Mouse (Mus musculus) erythroblast, embryonic 14.5 days (primary cell): ENCODE data around the gene Pck1.

Experiments
- GATA1 ChIP-seq: IDR thresholded peaks from 2 replicates; pipeline ENCODE4 v1.6.1; 2012; ENCODE audit warnings: low read length, inconsistent platforms, mixed read lengths
- TAL1 ChIP-seq: IDR thresholded peaks from 3 replicates; pipeline ENCODE4 v1.6.1; 2012; ENCODE audit warnings: low read length, inconsistent platforms, mixed read lengths

DNA sequence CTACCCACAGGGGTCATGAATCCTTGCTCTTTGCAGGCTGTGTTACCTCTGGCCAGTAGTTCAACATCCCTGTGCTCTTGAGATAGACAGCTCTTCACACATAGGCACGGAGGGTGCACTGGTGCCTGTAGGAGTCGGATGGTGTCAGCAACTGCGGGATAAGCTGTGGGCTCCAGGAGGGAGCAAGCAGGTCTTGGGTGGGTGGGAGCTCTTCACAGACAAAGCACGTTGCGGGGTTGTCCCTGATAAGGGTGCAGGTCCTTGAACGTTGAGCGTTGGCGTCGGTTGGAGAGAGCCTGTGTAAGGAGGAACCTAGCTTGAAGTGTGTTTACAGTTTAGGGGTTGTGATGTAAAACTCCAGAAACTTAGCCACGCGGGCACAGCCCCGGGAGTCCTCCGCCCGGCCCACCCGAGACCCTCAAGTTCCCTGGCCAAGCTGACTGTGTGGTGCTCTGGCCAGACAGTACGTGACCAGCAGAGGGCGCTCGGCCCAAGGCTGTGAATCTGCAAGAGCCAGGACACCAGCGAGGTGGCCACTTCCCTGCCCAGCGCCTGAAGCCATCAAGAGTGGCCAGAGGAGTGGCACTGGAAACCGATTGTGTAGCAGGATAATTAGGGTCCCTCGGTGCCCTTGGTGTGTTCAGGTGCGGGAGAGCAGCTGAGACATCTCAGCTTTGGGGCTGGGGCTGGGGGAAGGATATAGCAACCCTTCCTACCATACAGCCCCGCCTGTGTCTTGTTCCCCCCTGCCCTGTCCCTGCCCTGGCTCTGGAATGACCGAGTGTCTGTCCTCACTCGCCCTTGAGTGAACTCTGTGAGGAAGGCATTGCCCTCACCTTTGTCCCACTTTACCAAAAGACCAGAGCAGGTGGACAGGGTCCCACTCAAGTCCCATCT is 33.4 kb downstream of the Pck1 start:
- TF ChIP-seq GATA1 (no peak), TAL1 (no peak)
